Mouse (Mus musculus) testis, adult 2 months (tissue): ENCODE measurements around the gene Dusp16.

ENCODE experiments used
- CTCF ChIP-seq: fragments of 200-500 bp; IDR thresholded peaks from 2 replicates; pipeline ENCODE4 v1.5.1; 2012; ENCODE audit warnings: low read depth, mild to moderate bottlenecking, inconsistent platforms, low read length, moderate library complexity; ENCODE audit not compliant: control insufficient read depth, insufficient read depth, insufficient replicate concordance
- POLR2A ChIP-seq: fragments of 200-500 bp; IDR thresholded peaks from 2 replicates; pipeline ENCODE4 v1.6.1; 2012; ENCODE audit warnings: low read depth, mild to moderate bottlenecking, inconsistent platforms, low read length, moderate library complexity; ENCODE audit not compliant: control insufficient read depth

DNA sequence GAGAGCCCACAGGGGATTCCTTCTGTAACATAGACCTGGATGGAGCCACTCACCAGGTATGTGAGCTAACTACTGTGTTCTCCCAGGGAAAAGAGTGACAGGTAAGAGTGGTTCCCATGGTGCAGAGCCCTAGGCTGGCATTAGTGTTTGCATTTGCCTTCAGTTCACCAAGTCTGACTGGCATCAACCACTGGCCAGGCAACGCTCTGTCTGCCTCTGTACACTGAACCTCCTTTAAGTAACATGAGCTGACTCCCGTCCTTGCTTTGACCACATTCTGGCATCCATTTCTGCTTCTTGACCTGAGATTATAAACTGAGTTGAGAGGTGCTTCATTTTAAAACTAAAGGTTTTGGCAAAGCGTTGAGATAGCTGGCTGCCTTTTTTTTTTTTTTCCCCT is 96.8 kb downstream of the Dusp16 start:
- TF ChIP-seq POLR2A (no peak), CTCF (no peak)
